Mouse (Mus musculus) megakaryocyte, embryonic 14.5 days (primary cell): ENCODE results near the gene Zfp287.

Experiments
- FLI1 ChIP-seq: IDR thresholded peaks from 2 replicates; pipeline ENCODE4 v1.6.1; 2012; ENCODE audit warnings: low read length, inconsistent platforms, mixed read lengths
- GATA1 ChIP-seq: IDR thresholded peaks from 3 replicates; pipeline ENCODE4 v1.6.1; 2012; ENCODE audit warnings: mixed read lengths, low read length, inconsistent platforms, borderline replicate concordance

- TF ChIP-seq GATA1 (no peak), FLI1 (no peak)
Measured at GRCm38 (mm10) chr11:62651563-62651962, 80.1 kb downstream of the Zfp287 start.
